Mouse (Mus musculus) cerebellum, adult 11-12 months (tissue): ENCODE data around the gene Dhrs4.

Source experiments
- DNase-seq: peaks from one replicate; pipeline ENCODE4 v3.0.0; 2022

The Dhrs4 gene

GRCm38 (mm10) chr14:55478651-55479599, at the start of gene Dhrs4:
Gene Dhrs4 (plus strand): TSS chr14:55478758.
- DNase-seq = peak; percentile 79

GRCm38 (mm10) chr14:55430255-55430654, 48.3 kb upstream of the Dhrs4 start:
- no peak for DNase-seq

- no peak for DNase-seq
Measured at GRCm38 (mm10) chr14:55433052-55433451, 45.5 kb upstream of the Dhrs4 start.

- no peak for DNase-seq
Measured at GRCm38 (mm10) chr14:55434825-55435224, 43.7 kb upstream of the Dhrs4 start.

- no peak for DNase-seq
Measured at GRCm38 (mm10) chr14:55437118-55437517, 41.4 kb upstream of the Dhrs4 start.

- DNase-seq = peak; percentile 61
Measured at GRCm38 (mm10) chr14:55438193-55438784, 40.3 kb upstream of the Dhrs4 start.

GRCm38 (mm10) chr14:55457693-55458092, 20.9 kb upstream of the Dhrs4 start:
- no peak for DNase-seq

- DNase-seq = peak; percentile 67
Measured at GRCm38 (mm10) chr14:55458273-55458672, 20.3 kb upstream of the Dhrs4 start.

GRCm38 (mm10) chr14:55458761-55459160, 19.8 kb upstream of the Dhrs4 start:
- no peak for DNase-seq

GRCm38 (mm10) chr14:55459796-55460195, 18.8 kb upstream of the Dhrs4 start:
- no peak for DNase-seq

GRCm38 (mm10) chr14:55460297-55460696, 18.3 kb upstream of the Dhrs4 start:
- DNase-seq = no peak

GRCm38 (mm10) chr14:55461757-55462156, 16.8 kb upstream of the Dhrs4 start:
- DNase-seq = no peak

- no peak for DNase-seq
Measured at GRCm38 (mm10) chr14:55466481-55466880, 12.1 kb upstream of the Dhrs4 start.

GRCm38 (mm10) chr14:55467108-55467507, 11.4 kb upstream of the Dhrs4 start:
- no peak for DNase-seq

- DNase-seq = no peak
Measured at GRCm38 (mm10) chr14:55468301-55468741, 10.2 kb upstream of the Dhrs4 start.

- DNase-seq = no peak
Measured at GRCm38 (mm10) chr14:55469041-55469440, 9.5 kb upstream of the Dhrs4 start.

GRCm38 (mm10) chr14:55469821-55470220, 8.7 kb upstream of the Dhrs4 start:
- no peak for DNase-seq

- no peak for DNase-seq
Measured at GRCm38 (mm10) chr14:55470806-55471205, 7.8 kb upstream of the Dhrs4 start.

GRCm38 (mm10) chr14:55475654-55476053, 2.9 kb upstream of the Dhrs4 start:
- no peak for DNase-seq

GRCm38 (mm10) chr14:55477421-55477820, 1.1 kb upstream of the Dhrs4 start:
- DNase-seq = no peak

- no peak for DNase-seq
Measured at GRCm38 (mm10) chr14:55477829-55478228, 729 bp upstream of the Dhrs4 start.

- no peak for DNase-seq
Measured at GRCm38 (mm10) chr14:55479629-55480028, 1.1 kb downstream of the Dhrs4 start.

- DNase-seq = no peak
Measured at GRCm38 (mm10) chr14:55484430-55485085, 6.0 kb downstream of the Dhrs4 start.

- DNase-seq = no peak
Measured at GRCm38 (mm10) chr14:55486836-55487235, 8.3 kb downstream of the Dhrs4 start.
